Mouse (Mus musculus) right cerebral cortex, adult 18-20 months (tissue): ENCODE results near the gene Vmn1r69.

Experiments
- DNase-seq: peaks from one replicate; pipeline ENCODE4 v3.0.0; 2022; ENCODE audit warnings: mixed read lengths

Vmn1r69 gene

DNA sequence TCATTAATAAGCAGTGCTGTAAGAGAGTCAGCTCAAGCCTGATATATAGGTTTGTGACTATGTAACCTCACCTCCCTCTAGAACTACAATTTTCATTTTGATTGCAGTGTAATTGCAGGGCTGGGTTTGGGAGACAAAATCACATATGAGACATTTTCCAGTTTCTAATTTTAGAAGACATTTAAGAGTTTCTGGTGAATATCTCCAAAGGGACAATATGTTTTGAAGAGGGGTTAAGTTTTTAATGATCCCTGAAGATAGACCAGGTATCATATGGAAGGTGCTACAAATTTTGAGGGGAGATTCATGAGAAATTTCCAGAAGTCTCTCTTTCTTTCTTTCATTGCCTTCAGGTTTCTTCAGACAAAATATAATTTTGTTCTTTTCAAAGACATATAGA lies at the start of gene Vmn1r69:
Vmn1r69 (minus strand) TSS at position 101 of the 400 bp plus-strand sequence.
- DNase-seq: no peak

DNA sequence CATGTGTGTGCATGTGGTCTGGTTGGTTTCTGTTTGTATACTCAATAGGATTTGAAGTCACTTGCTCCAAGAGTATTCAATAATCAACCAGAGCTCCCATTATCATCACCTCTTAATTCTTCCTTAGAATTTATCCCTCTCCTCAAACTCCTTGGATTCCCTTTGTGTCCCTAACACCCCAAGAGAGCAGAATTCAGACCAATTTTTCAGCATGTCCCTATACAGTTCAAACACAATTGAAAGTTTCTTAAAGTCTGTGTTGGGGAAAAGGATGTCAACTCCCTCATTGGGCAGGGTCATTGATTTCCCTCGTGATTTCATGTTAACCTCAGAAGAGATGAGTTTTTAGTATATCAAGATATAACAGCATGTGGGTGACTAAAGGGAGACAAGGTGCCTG lies 17.8 kb upstream of the Vmn1r69 start, which contains the start of gene Vmn1r70:
Vmn1r70 (plus strand) TSS at position 301 of the 400 bp plus-strand sequence.
- DNase-seq: no peak

DNA sequence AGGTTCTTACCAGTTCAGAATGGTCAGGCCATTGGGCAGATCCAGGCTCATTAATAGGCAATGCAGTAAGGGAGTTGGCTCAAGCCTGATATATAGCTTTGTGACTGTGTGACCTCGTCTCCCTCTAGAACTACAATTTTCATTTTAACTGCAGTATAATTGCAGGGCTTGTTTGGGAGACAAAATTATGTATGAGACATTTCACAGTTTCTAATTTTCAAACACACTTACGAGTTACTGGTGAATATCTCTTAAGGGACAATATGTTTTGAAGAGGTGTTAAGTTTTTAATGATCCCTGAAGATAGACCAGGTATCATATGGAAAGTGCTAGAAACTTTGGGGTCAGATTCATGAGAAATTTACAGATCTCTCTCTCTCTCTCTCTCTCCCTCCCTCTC lies 55.1 kb downstream of the Vmn1r69 start, which contains the start of gene Vmn1r68:
Vmn1r68 (minus strand) TSS at position 101 of the 400 bp plus-strand sequence.
- no peak for DNase-seq
